Mouse (Mus musculus): Measurements from ENCODE around the gene Phka1. TPM values are rescaled to one million over a fixed set of nuclear protein-coding genes. Genes with fewer than 3 reads are reported as not detected.
A peak's percentile ranks its signal among the peaks of the same experiment; 100 is the strongest.

Gene Phka1
- polyA plus RNA-seq, 1 experiment from 2014 or later: 17.2 TPM

DNA sequence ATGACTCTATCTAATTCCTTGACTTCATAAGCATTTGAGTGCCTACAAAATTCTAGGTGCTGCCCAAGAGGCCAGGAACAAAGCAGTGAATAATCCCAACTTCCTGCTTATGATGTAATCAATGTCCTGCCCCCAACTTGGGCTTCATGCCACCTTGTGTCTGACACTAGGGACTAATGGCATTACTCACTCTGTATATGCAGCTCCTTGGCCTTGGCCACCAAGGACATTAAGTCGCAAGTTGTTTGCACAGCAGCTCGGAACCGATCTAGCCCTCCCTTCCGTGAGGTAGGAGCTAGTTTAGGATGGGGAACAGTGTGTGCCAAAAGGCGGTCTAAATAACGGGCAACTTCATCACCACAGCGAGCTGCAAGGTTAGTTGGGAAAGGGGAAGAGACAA, 87.1 kb downstream of the Phka1 start:
- WGBS: 94% methylated on average over 7 of the region's 7 CpGs
- H3K4me3 ChIP-seq (replicated peaks): no peak overlapping the region
- H3K9ac ChIP-seq (replicated peaks): no peak overlapping the region
- no peaks in the 10 kb centered on the region for H3K4me1 ChIP-seq (replicated peaks)
- no peak for ATAC-seq (ENCODE audit: insufficient number of reproducible peaks, insufficient read depth, low FRiP score, low TSS enrichment, low read depth)
- no peaks in the 10 kb centered on the region for H3K36me3 ChIP-seq
- H3K27me3 ChIP-seq: 0 out of 2 replicates have a peak, but pooled peaks cover 3% of the 10 kb centered on the region
- H3K4me2 ChIP-seq: no peak overlapping the region
- H3K9me3 ChIP-seq: no peaks in the 10 kb centered on the region
- H3K27ac ChIP-seq: no peak overlapping the region

- Histone ChIP-seq H3K27ac (no peak overlapping the region), H3K27me3 (peaks cover 42% of the 10 kb centered on the region), H3K4me3 (replicated peaks) (no peak overlapping the region), H3K9me3 (no peaks in the 10 kb centered on the region), H3K36me3 (no peaks in the 10 kb centered on the region), H3K9ac (replicated peaks) (no peak overlapping the region), H3K4me2 (no peak overlapping the region), H3K4me1 (replicated peaks) (no peaks in the 10 kb centered on the region)
- 50% methylated on average over 4 of the region's 4 CpGs for WGBS
- no peak for ATAC-seq (ENCODE audit: insufficient number of reproducible peaks, insufficient read depth, low FRiP score, low TSS enrichment, low read depth)
Measured at GRCm38 (mm10) chrX:102509205-102509604, 134.8 kb downstream of the Phka1 start.

DNA sequence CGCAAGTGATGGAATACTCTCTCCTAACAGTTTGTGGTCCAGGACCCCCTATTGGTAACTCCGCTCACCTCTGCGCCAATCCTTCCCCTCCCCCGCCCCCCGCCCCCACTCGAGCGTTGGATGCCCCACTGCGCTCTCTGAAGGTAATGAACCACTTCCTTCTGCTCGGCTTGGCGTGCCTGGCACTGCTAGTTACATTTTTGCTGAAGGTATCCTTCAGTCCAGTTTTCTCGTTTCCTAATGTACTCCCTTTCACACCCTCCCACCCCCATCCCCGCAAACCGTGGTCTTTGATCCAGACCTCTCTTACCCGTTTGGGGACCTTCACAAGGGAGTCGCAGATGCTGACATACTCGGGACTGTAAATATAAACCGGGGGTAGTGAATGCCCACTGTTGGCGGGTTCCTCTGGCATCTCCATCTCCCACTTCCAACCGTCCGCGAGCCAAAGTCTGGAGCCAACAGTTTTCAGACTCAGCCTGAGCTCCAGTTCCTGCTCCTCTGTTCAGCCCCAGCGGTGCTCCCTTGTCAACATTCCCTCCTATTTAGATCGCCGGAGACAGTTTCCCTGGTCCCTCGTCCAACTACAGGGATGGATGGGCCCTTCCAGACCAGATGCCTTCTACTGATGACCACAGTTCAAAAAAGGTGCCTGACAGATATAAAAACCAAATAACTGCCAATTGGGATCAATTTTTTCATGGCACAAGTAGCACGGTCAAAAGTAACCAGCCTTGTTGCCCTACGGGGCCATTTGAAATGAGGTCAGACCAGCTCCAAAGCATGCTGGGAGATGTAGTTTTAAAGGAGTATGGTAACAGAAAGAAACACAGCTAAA, 139.2 kb downstream of the Phka1 start, which contains the start of gene Hdac8:
Gene Hdac8, minus strand, starts transcription at position 716 of the 838 bp plus-strand sequence.
- 16% methylated on average over 27 of the region's 27 CpGs for WGBS
- H3K36me3 ChIP-seq: no peaks in the 10 kb centered on the region
- peak within 1 kb of the TSS; percentile 50 for H3K4me3 ChIP-seq (replicated peaks)
- H3K4me1 ChIP-seq (replicated peaks): no peaks in the 10 kb centered on the region
- H3K9ac ChIP-seq (replicated peaks): peak within 1 kb of the TSS; percentile 48
- H3K27ac ChIP-seq: peak within 1 kb of the TSS; percentile 69
- H3K9me3 ChIP-seq: no peaks in the 10 kb centered on the region
- peak; percentile 74; the same call in 1 of the 2 replicates for ATAC-seq (ENCODE audit: insufficient number of reproducible peaks, insufficient read depth, low FRiP score, low TSS enrichment, low read depth)
- peak within 1 kb of the TSS; percentile 55 for H3K4me2 ChIP-seq
- peaks cover 33% of the 10 kb centered on the region for H3K27me3 ChIP-seq

GRCm38 (mm10) chrX:102504179-102504578, 139.9 kb downstream of the Phka1 start:
- H3K9me3 ChIP-seq: no peaks in the 10 kb centered on the region
- 31% methylated on average over 10 of the region's 10 CpGs for WGBS
- peak overlapping the region; percentile 50 for H3K4me3 ChIP-seq (replicated peaks)
- peak overlapping the region; percentile 48; the same call in 1 of the 2 replicates for H3K9ac ChIP-seq (replicated peaks)
- peak overlapping the region; percentile 69; the same call in 1 of the 2 replicates for H3K27ac ChIP-seq
- peak overlapping the region; percentile 55 for H3K4me2 ChIP-seq
- H3K36me3 ChIP-seq: peaks cover 6% of the 10 kb centered on the region; the same call in 1 of the 2 replicates
- no peak for ATAC-seq (ENCODE audit: insufficient number of reproducible peaks, insufficient read depth, low FRiP score, low TSS enrichment, low read depth)
- no peaks in the 10 kb centered on the region for H3K4me1 ChIP-seq (replicated peaks)
- peaks cover 27% of the 10 kb centered on the region for H3K27me3 ChIP-seq

DNA sequence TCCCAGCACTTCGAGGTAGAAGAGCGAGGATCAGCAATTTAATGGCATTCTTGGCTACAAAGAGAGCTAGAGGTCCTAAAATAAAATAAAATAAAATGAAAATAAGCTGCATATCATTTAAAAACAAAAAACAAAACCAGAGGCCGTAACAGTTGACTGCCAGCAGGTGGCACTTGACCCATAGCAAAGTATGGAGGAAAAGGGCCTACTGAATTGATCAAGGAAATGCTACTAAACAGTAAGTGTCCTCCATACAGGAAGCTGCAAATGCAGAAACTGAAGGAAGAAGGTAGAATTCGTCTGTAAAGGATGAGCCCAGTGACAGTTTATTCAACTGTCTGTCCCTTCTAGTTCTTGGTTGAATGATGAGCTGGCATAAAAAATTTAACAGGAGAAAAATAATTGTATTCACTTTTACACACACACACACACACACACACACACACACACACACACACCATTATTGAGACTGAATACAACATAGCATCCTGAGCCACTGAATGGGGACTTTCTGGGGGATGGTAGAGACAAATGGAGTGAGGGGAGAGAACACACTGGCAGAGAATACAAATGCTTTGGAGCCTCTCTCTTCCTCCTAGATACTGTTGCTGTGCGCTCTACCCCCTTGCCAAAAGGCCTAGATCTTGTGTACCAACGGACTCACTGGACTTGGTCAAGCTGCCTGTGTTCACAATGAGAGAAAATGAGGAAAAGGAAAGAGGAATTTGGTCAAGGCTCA, 149.9 kb downstream of the Phka1 start:
- WGBS: 55% methylated on average over 6 of the region's 6 CpGs
- ATAC-seq (ENCODE audit: insufficient number of reproducible peaks, insufficient read depth, low FRiP score, low TSS enrichment, low read depth): no peak
- H3K36me3 ChIP-seq: peaks cover 15% of the 10 kb centered on the region

GRCm38 (mm10) chrX:102485575-102485974, 158.5 kb downstream of the Phka1 start:
- H3K4me3 ChIP-seq (replicated peaks): no peak overlapping the region
- H3K27ac ChIP-seq: no peak overlapping the region
- H3K9ac ChIP-seq (replicated peaks): no peak overlapping the region
- 0 out of 2 replicates have a peak, but pooled peaks cover 3% of the 10 kb centered on the region for H3K36me3 ChIP-seq
- H3K9me3 ChIP-seq: no peaks in the 10 kb centered on the region
- no peak overlapping the region for H3K4me2 ChIP-seq
- peaks cover 26% of the 10 kb centered on the region for H3K27me3 ChIP-seq
- WGBS: 73% methylated on average over 7 of the region's 7 CpGs
- no peak for ATAC-seq (ENCODE audit: insufficient number of reproducible peaks, insufficient read depth, low FRiP score, low TSS enrichment, low read depth)
- H3K4me1 ChIP-seq (replicated peaks): no peaks in the 10 kb centered on the region

More for the DNA sequence above, 149.9 kb downstream of the Phka1 start:
- no peak overlapping the region for H3K4me3 ChIP-seq (replicated peaks)
- H3K9me3 ChIP-seq: no peaks in the 10 kb centered on the region
- no peaks in the 10 kb centered on the region for H3K4me1 ChIP-seq (replicated peaks)
- no peak overlapping the region for H3K27ac ChIP-seq
- no peak overlapping the region for H3K9ac ChIP-seq (replicated peaks)
- H3K27me3 ChIP-seq: 0 out of 2 replicates have a peak, but pooled peaks cover 3% of the 10 kb centered on the region
- H3K4me2 ChIP-seq: no peak overlapping the region

DNA sequence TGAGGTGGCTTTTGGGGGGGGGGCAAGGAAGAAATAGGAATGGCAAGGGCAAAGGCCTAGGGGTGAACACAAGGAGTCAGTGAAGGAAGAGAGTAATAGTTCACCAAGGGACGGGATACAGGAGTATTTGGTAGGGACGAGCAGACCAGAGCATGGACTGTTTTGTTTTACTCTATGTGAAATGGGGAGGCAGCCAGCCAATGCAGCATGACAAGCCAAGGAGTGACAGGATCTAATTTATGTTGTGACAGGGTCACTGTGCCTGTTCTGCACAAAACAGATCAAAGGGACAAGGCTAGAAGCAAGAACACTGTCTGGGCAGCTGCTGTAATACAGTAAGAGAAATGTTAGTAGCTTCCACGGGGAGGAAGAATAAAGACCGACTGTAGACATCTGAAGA, 164.4 kb downstream of the Phka1 start:
- 0 out of 2 replicates have a peak, but pooled peaks cover 11% of the 10 kb centered on the region for H3K27me3 ChIP-seq
- H3K9me3 ChIP-seq: no peaks in the 10 kb centered on the region

DNA sequence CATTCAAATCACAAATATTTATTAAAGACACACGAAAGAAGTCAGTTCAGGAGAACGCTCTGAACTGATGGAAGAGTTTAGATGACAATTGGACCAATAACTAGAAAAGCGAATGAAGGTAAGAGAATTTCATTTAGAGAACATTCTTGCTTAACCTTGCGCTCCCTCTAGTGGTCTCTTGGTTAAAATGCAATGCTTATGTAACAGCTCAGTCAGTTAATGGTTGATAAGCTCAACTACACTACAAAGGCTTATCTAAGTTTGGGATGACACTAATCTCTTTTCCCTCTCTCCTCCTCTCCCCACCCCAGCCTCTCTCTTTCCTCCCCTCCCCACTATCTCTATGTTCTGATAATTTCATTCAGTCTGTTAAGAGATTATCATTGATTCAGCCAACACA, 165.1 kb downstream of the Phka1 start:
- H3K4me3 ChIP-seq (replicated peaks): no peak overlapping the region
- H3K4me2 ChIP-seq: no peak overlapping the region
- no peaks in the 10 kb centered on the region for H3K4me1 ChIP-seq (replicated peaks)
- H3K27ac ChIP-seq: no peak overlapping the region
- 0 out of 2 replicates have a peak, but pooled peaks cover 17% of the 10 kb centered on the region for H3K27me3 ChIP-seq
- H3K9me3 ChIP-seq: no peaks in the 10 kb centered on the region
- no peak overlapping the region for H3K9ac ChIP-seq (replicated peaks)
- ATAC-seq (ENCODE audit: insufficient number of reproducible peaks, insufficient read depth, low FRiP score, low TSS enrichment, low read depth): no peak
- no peaks in the 10 kb centered on the region for H3K36me3 ChIP-seq
- WGBS: 25% methylated on average over 4 of the region's 4 CpGs

More for the DNA sequence above, 164.4 kb downstream of the Phka1 start:
- H3K4me3 ChIP-seq (replicated peaks): no peak overlapping the region
- no peak overlapping the region for H3K4me2 ChIP-seq
- no peaks in the 10 kb centered on the region for H3K36me3 ChIP-seq
- 62% methylated on average over 4 of the region's 4 CpGs for WGBS
- no peak overlapping the region for H3K9ac ChIP-seq (replicated peaks)
- H3K4me1 ChIP-seq (replicated peaks): no peaks in the 10 kb centered on the region
- H3K27ac ChIP-seq: no peak overlapping the region
- no peak for ATAC-seq (ENCODE audit: insufficient number of reproducible peaks, insufficient read depth, low FRiP score, low TSS enrichment, low read depth)

- no peak overlapping the region for H3K27ac ChIP-seq
- H3K4me2 ChIP-seq: no peak overlapping the region
- no peak for ATAC-seq (ENCODE audit: insufficient number of reproducible peaks, insufficient read depth, low FRiP score, low TSS enrichment, low read depth)
- 0 out of 2 replicates have a peak, but pooled peaks cover 17% of the 10 kb centered on the region for H3K27me3 ChIP-seq
- no peaks in the 10 kb centered on the region for H3K9me3 ChIP-seq
- H3K4me3 ChIP-seq (replicated peaks): no peak overlapping the region
- WGBS: 75% methylated on average over 3 of the region's 3 CpGs
- no peaks in the 10 kb centered on the region for H3K4me1 ChIP-seq (replicated peaks)
- H3K36me3 ChIP-seq: no peaks in the 10 kb centered on the region
- no peak overlapping the region for H3K9ac ChIP-seq (replicated peaks)
Measured at GRCm38 (mm10) chrX:102478481-102478880, 165.6 kb downstream of the Phka1 start.

- Histone ChIP-seq H3K4me3 (replicated peaks) (no peak overlapping the region), H3K36me3 (no peaks in the 10 kb centered on the region), H3K9me3 (no peaks in the 10 kb centered on the region), H3K4me2 (no peak overlapping the region), H3K9ac (replicated peaks) (no peak overlapping the region), H3K27me3 (peaks cover 17% of the 10 kb centered on the region; the same call in 1 of the 2 replicates), H3K27ac (no peak overlapping the region), H3K4me1 (replicated peaks) (no peaks in the 10 kb centered on the region)
- WGBS: 29% methylated on average over 3 of the region's 3 CpGs
- ATAC-seq (ENCODE audit: insufficient number of reproducible peaks, insufficient read depth, low FRiP score, low TSS enrichment, low read depth): no peak
Measured at GRCm38 (mm10) chrX:102476784-102477183, 167.3 kb downstream of the Phka1 start.

DNA sequence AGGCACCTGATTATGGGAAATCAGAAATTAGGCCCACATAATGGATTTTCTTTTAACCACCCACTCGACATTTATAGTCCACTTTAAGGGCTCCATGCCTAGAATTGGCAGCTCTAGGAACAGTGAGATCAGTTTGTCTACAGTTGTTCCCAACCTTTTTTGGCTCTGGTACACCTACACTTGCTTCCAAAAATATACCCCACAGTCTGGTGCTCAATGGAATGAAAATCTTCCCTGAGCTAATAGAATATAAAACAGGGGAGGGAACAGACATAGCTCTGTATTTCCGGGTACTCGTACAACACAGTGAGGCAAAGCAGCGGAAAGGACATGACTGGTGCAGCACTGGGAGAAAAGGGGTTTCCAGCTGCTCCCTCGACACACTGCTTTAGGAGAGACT, 168.5 kb downstream of the Phka1 start:
- no peak overlapping the region for H3K27ac ChIP-seq
- ATAC-seq (ENCODE audit: insufficient number of reproducible peaks, insufficient read depth, low FRiP score, low TSS enrichment, low read depth): no peak
- 88% methylated on average over 5 of the region's 5 CpGs for WGBS
- no peak overlapping the region for H3K9ac ChIP-seq (replicated peaks)
- no peaks in the 10 kb centered on the region for H3K9me3 ChIP-seq
- no peak overlapping the region for H3K4me3 ChIP-seq (replicated peaks)
- no peaks in the 10 kb centered on the region for H3K4me1 ChIP-seq (replicated peaks)
- H3K36me3 ChIP-seq: no peaks in the 10 kb centered on the region
- H3K4me2 ChIP-seq: no peak overlapping the region
- H3K27me3 ChIP-seq: peaks cover 18% of the 10 kb centered on the region

All from limb, embryonic 12.5 days (tissue).